Mouse (Mus musculus) heart, postnatal 0 days (tissue): Measurements from ENCODE around the gene Wdr59.

ENCODE experiments used
- CTCF ChIP-seq: IDR thresholded peaks from 2 replicates; pipeline ENCODE4 v1.5.1; 2016; ENCODE audit warnings: antibody characterized with exemption, control low read depth, low read depth
- EP300 ChIP-seq: IDR thresholded peaks from 2 replicates; pipeline ENCODE4 v1.6.1; 2016; ENCODE audit warnings: antibody characterized with exemption, low read depth

DNA sequence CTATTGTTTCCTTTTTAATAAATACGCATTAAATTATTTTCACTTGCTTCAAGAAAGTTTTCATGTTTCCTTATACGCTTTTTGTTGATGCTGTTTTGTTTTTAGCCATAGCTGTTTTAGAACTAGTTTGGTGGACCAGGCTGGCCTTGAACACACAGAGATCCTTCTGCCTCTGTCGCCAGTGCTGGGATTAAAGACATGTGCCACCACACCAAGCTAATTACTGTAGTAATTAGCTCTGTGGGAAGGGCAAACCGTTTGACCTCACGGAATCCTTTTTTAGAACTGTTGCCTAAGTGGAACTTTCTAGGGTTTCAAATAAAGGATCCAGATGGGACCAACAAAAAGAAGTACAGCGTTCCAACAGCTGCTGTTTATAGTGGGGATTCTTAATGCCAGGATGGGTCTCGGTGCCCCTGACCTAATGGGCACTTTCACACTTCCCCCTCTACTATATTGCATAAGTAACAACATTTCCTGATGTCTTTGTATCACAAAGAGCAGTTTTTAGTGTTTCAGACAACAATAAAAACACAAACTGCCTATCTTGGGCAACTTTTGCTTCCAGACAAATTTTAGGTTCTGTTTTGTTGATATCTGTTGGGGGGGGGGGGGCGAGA, 29.7 kb upstream of the Wdr59 start:
- TF ChIP-seq CTCF, result no peak
- TF ChIP-seq EP300, result no peak
